Mouse (Mus musculus): ENCODE data around the gene Senp6.
"Not testable (repeated sequence)": the region's sequence is repeated elsewhere in the genome, so short reads cannot be mapped to it uniquely, and the experiment has no call there.

Gene Senp6

GRCm38 (mm10) chr9:80066367-80067220 is at the start of gene Senp6:
TSS of gene Senp6 (plus strand) at chr9:80066903.
- peak; percentile 58 for DNase-seq (ENCODE audit: low read depth, low spot score)

GRCm38 (mm10) chr9:80020429-80020828 is 46.3 kb upstream of the Senp6 start:
- DNase-seq (ENCODE audit: low read depth, low spot score), result no peak

GRCm38 (mm10) chr9:80021648-80022047 is 45.1 kb upstream of the Senp6 start:
- DNase-seq (ENCODE audit: low read depth, low spot score), result no peak

DNA sequence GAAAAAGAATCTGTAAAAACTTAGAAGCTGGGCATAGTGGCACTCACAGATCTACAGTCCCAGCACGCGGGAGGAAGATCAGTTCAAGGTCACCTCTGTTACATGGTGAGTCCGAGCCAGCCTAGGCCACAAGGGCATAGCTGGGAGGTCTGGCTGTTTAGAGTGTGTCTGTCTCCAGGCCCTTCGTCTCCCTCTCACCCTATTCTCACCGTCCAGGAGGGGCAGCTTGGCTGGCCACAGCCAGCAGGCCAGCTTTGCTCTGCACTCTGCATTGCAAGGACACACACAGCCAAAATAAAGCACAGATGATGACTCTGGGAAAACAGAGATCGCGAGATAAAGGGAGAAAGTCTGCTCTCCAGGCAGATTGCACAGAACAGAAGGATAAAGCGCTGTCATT is 43.9 kb upstream of the Senp6 start:
- DNase-seq (ENCODE audit: low read depth, low spot score), result no peak

GRCm38 (mm10) chr9:80025347-80025746 is 41.4 kb upstream of the Senp6 start:
- DNase-seq (ENCODE audit: low read depth, low spot score), result not testable (repeated sequence)

DNA sequence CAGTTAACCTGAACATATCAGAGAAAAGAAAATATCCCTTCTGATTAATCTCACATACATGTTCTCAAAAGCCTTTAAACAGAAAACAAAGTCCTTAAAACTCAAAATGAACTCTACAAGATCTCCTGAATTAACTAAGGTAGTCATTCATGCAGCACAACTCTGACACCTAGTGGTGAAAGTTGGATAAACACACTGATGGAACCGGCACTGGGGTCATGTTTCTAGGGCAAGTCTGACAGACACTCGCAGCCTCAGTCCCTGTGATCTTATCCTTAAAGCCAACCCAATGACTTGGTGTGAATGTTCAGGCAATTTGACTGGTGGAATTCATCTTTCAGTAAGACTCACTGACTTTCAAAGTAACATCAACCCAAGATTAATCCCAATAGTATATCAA is 40.7 kb upstream of the Senp6 start:
- peak; percentile 56 for DNase-seq (ENCODE audit: low read depth, low spot score)

DNA sequence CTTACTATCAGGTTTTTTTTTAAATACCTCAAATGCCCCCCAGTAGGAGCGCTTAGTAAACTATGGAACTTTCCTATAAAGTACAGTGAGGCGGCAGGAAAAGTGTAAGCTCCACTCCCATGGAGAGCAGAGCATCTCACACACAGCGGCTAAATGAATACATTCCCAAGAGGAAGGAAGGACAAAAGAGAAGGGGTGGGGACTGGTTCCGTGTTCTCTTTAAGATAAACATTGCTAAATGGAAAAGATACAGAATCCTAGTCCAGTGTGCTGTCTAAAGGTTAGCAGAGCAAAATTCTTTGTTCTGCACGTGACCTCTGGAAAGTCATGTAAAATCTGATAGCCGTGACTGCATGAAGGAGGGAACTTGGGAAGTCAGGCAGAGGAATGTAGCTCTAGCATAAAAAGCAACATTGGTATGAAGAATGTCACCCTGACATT is 40.1 kb upstream of the Senp6 start:
- DNase-seq (ENCODE audit: low read depth, low spot score), result no peak

DNA sequence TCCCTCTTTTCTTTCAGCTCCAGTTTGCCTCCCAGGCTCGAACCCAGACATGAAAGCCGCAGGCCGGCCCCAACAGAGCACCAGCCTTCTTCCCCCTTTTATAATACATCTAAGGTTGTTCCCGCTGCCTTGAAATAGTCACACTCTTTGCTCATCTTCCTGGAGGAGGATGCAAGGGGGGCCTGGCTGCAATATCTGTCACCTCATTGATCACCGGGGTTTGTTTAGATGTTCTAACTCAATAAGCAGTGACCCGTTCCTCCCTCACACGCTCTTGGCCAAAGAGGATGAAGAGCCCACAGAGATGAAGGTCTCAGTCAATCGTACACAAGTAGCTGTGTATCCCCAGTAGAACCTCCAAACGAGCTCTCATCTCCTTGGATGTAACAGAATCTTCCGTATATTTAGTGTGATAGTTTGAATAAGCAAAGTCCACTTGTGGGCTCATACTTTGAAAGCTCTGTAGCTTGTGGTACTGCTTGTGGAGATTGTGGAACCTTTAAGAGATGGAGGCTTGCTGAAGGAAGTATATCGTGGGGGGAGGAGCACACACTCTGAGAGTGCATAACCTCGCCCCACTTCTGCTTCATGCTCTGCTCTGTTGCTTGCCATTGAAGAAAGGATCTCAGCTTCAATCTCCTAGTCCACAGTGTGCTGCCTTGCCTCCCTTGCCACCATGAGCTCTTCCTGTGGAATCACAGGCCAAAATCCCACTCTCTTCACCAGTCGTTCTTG is 29.3 kb upstream of the Senp6 start:
- DNase-seq (ENCODE audit: low read depth, low spot score), result no peak

DNA sequence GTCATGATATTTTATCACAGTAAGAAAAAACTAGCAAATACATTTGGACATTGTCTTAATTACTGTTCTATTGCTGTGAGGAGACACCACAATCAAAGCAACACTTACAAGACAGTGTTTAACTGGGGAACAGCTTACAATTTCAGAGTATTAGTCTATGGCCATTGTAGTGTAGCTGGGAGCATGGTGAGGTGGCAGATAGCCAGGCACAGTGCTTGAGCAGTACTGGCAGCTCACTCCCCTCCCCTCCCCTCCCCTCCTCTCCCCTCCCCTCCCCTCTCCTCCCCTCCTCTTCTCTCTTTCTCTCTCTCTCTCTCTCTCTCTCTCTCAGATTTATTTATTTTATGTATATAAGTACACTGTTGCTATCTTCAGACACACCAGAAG is 28.7 kb upstream of the Senp6 start:
- no peak for DNase-seq (ENCODE audit: low read depth, low spot score)

DNA sequence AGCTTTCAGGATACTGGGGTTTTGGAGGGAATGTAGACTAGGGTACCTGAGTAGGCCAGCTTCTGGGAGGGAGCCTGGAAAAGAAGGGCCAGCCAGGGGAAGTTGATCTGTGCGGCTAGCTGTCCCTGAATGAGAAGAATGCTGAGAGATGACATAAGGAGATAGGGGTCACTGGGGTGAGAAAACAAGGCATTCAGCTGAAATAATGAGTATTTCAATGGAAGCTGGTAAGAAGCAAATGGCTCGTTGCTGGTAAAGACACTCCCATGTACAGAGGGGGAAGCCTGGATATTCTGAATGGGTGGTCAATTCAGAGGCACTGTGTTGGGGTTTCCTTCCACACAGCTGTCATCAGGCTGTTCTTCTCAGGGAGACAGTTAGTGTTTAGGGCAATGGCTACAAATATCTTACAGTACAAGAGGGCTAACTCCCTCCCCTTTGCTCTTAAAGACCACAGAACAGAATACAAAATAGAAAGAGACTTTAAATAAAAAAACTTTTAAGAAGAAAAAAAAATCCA is 27.3 kb upstream of the Senp6 start:
- no peak for DNase-seq (ENCODE audit: low read depth, low spot score)

DNA sequence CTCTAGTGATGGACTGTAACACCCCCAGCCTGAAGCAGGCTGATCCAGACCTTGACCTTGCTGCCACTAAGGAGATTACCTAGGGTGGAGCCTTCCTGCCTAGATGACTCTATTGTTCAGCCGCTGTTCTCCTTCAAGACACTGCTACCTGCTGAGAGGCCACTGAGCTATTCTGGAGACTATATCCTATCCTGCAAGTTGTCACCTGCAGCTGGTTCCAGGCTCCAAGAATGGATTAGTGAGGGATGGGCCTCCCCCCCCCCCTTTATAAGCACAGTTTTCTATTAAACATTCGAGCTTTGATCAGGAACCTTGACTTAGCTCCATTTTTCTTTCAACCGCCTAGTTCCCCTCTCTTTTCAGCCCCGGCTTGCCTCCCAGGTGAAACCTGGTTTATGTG is 22.4 kb upstream of the Senp6 start:
- not testable (repeated sequence) for DNase-seq (ENCODE audit: low read depth, low spot score)

GRCm38 (mm10) chr9:80049271-80049670 is 17.4 kb upstream of the Senp6 start:
- DNase-seq (ENCODE audit: low read depth, low spot score), result not testable (repeated sequence)

DNA sequence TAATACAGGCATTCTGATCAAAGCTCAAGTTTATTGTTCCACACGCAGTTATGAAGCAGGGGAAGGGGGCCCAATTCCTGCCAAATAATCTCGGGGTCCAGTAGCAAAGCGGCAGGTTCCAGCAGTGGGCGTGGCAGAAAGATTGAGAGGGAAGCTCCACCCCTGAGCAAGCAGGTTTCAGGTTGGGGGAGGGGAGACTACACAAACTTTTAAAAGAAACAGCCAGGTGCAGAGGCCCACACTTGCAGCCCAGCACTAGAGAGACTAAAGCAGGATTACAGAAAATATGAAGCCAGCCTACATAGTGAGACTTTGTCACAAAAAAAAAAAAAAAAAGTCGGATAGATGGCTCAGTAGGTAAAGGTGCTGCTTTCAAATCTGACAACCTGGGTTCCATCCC is 13.8 kb upstream of the Senp6 start:
- no peak for DNase-seq (ENCODE audit: low read depth, low spot score)

DNA sequence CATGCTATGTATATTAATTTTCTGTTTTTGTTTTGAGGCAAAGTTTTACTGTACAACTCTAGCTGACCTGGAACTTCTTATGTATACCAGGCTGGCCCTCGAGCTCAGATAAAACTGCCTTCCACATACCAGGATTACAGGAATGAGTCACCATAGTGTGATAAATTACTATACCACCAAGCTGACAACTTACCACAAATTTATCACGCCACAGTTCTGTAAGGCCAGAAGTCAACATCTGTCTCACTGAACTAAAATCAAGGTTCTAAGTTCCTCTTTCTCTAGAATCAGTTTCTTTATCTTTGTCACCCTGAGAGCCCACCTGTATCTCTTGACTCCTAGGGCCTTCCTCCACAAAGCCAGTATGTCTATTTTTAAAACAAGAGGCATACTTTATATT is 9.0 kb upstream of the Senp6 start:
- DNase-seq (ENCODE audit: low read depth, low spot score), result no peak

DNA sequence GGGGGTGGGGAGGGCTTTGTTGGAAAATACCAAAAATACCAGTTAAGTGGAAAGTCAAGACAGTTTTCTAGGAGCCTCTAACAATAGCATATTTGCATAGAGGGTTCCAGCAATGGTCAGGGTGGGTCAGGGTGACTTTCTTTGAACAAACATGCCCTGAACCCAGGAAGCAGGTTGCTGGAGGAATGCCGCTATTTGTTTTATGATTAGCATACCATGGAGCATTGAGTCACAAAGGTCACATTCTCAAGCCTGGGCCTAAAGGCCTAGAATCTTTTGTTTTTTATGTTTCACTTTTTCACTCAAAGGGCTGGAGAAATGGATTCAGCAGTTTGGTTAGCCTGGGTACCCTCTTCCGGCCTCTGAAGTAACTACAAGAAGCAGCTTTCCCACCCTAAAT is 1.2 kb upstream of the Senp6 start:
- not testable (repeated sequence) for DNase-seq (ENCODE audit: low read depth, low spot score)

- DNase-seq (ENCODE audit: low read depth, low spot score), result peak; percentile 52
Measured at GRCm38 (mm10) chr9:80067221-80068027, 721 bp downstream of the Senp6 start.

GRCm38 (mm10) chr9:80068028-80068515 is 1.4 kb downstream of the Senp6 start:
- no peak for DNase-seq (ENCODE audit: low read depth, low spot score)

DNA sequence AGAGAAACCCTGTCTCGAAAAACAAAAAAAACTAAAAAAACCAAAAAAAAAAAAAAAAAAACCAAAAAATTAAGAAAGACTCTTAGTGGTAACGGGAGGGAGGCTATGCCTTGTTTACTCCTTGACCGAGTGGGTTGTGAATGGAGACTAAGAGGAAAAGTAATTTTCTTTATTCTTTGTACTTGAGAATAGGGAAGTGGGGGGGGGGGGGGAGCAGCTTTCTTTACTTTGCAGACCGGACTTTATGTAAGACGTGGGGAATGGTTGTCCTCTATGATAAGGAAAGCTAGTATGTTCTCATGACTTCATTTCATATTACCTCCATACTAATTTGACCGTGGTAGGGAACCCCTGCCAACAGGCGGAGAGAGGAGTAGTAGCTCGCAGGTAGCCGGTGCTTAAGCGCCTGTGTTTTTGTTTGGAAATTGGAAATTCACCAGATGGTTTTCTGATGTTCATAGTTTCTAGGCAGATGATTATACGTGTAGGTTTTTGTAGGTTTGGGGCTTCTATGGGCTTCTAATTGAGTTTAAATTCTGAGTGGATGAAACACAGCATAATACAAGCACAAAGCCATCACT is 2.1 kb downstream of the Senp6 start:
- no peak for DNase-seq (ENCODE audit: low read depth, low spot score)

DNA sequence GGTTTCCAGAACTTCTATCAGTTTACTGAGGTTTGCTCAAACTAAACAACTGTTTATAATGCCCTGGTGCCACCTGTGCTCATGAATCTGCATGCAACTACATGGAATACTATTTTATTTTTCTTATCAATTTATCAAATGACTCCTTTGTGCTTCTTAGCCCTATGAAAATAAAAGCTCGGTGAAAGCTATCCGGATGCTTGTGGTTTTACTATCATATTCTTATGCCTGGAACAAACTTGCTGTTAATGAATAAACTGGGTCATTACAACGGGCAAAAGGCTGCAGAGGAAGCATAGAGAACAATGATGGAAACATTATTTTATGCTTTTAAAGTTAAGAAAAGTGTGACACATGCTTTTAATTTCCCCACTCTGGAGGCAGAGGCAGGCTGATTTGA is 3.3 kb downstream of the Senp6 start:
- no peak for DNase-seq (ENCODE audit: low read depth, low spot score)

DNA sequence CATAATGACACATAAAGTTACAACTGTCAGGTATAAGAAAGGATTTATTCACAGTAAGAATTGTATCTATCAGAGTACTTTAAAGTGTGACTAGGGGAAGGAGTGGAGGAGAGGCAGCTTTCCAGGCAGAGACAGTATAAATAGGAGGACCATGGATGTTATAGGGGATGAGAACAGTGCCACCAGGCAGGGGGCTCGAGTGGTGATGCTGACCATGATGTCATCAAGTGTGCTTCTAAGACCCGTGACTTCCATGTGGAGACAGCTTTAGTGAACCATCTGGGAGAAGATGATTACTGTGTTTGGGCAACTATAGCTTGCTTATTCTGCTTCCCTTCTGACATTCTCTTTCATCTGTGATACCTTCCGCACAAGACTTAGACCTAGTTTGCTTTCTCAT is 4.9 kb downstream of the Senp6 start:
- no peak for DNase-seq (ENCODE audit: low read depth, low spot score)

GRCm38 (mm10) chr9:80074067-80074466 is 7.4 kb downstream of the Senp6 start:
- DNase-seq (ENCODE audit: low read depth, low spot score), result no peak

All from retina, postnatal 7 days (tissue).